Mouse (Mus musculus) layer of hippocampus, adult 9-10 months (tissue): ENCODE results near the gene Mxra7.
"Not testable (repeated sequence)": the region's sequence is repeated elsewhere in the genome, so short reads cannot be mapped to it uniquely, and the experiment has no call there.

Source experiments
- DNase-seq: peaks from one replicate; pipeline ENCODE4 v3.0.0; 2022; ENCODE audit warnings: low spot score

The Mxra7 gene

GRCm38 (mm10) chr11:116846593-116847181, 18.8 kb upstream of the Mxra7 start:
- DNase-seq, result no peak

- DNase-seq, result peak; percentile 87
Observed at GRCm38 (mm10) chr11:116843261-116844233, 15.7 kb upstream of the Mxra7 start, which contains the start of the genes Mettl23 and Jmjd6. Gene Mettl23 (plus strand): TSS chr11:116843278. Gene Jmjd6 (minus strand): TSS chr11:116843449.

- peak; percentile 31 for DNase-seq
Observed at GRCm38 (mm10) chr11:116842531-116843260, 14.8 kb upstream of the Mxra7 start.

GRCm38 (mm10) chr11:116840748-116841147, 12.9 kb upstream of the Mxra7 start:
- DNase-seq, result no peak

GRCm38 (mm10) chr11:116839601-116840000, 11.8 kb upstream of the Mxra7 start:
- DNase-seq, result no peak

- DNase-seq, result no peak
Observed at GRCm38 (mm10) chr11:116838936-116839335, 11.1 kb upstream of the Mxra7 start.

GRCm38 (mm10) chr11:116837441-116837840, 9.6 kb upstream of the Mxra7 start:
- DNase-seq, result no peak

- no peak for DNase-seq
Observed at GRCm38 (mm10) chr11:116836283-116836682, 8.4 kb upstream of the Mxra7 start.

GRCm38 (mm10) chr11:116834954-116835353, 7.1 kb upstream of the Mxra7 start:
- DNase-seq, result no peak

- no peak for DNase-seq
Observed at GRCm38 (mm10) chr11:116832172-116832685, 4.4 kb upstream of the Mxra7 start.

- no peak for DNase-seq
Observed at GRCm38 (mm10) chr11:116826550-116827504, 1.0 kb downstream of the Mxra7 start.

- DNase-seq, result no peak
Observed at GRCm38 (mm10) chr11:116825230-116825629, 2.6 kb downstream of the Mxra7 start.

GRCm38 (mm10) chr11:116823885-116824284, 4.0 kb downstream of the Mxra7 start:
- not testable (repeated sequence) for DNase-seq

- no peak for DNase-seq
Observed at GRCm38 (mm10) chr11:116823255-116823654, 4.6 kb downstream of the Mxra7 start.

GRCm38 (mm10) chr11:116822626-116823025, 5.2 kb downstream of the Mxra7 start:
- DNase-seq, result no peak

GRCm38 (mm10) chr11:116822215-116822614, 5.6 kb downstream of the Mxra7 start:
- no peak for DNase-seq

GRCm38 (mm10) chr11:116821057-116821940, 6.5 kb downstream of the Mxra7 start:
- no peak for DNase-seq

GRCm38 (mm10) chr11:116819932-116820593, 7.8 kb downstream of the Mxra7 start:
- DNase-seq, result no peak

- DNase-seq, result no peak
Observed at GRCm38 (mm10) chr11:116818722-116819121, 9.1 kb downstream of the Mxra7 start.
